Mouse (Mus musculus) retina, postnatal 1 day (tissue): Measurements from ENCODE around the gene Otud7a.

Experiments
- DNase-seq: peaks from one replicate; pipeline ENCODE4 v3.0.0-alpha.2; 2012

Otud7a gene

DNA sequence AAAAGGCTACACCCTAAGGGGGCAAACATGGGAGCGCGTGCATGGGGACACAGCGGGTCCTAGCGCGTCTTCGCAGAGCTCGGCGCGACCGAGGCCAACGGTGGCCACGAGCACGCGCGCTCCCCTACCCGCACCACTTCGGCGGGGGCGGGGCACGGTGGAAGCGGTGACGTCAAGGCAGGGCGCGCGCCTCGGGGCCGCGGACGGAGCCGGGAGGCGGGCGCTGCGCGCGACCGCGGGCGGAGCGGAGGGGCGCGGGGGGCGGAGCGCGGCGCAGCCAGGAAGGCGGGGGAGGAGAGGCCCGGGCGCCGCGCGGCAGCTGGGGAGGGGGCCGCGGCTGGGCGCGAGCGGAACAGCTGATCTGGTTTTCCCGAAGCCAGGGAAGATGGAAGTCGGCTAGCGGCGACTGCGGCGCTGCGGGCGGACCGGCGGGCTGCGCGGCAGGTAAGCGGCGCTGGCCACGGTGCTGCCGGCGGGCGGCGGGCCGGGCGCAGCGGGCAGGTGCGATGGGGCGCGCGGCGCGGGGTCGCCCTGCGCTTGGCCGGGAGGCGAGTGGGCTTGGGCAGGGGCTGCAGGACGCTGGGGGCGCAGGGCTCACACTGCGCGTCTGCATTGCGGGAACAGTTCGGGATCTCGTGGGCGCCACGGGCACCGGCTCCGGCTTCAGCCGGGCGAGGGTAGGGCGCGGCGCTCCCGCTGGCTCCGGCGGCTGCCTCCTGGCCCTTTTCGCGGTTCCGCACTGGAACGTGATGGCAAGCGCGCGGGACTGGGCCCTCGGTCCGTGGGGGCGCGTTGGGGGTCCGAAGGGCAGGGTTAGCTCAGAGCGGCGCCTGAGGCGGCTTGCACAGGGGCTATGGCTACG lies at the start of gene Otud7a:
Gene Otud7a (plus strand): TSS at position 268 of the 862 bp plus-strand sequence.
- peak; percentile 92 for DNase-seq

DNA sequence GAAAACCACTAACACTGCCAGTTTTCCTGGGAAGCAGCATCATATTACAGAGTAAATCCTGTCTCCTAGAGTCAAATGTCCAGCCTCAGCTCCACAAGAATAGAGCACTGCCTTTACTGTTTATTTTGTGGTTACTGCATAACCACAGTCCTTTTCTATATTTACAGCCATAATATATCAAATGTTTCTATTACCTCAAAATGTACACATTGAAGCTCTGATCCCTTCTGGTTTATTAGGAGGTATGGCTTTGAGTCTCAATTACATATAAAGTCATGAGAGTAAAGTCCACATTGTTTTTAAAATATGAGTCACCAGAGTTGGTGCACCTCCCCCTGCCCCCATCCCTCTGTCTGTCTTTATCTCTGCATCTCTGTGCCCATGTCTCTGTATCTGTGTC lies 38.6 kb upstream of the Otud7a start:
- no peak for DNase-seq

DNA sequence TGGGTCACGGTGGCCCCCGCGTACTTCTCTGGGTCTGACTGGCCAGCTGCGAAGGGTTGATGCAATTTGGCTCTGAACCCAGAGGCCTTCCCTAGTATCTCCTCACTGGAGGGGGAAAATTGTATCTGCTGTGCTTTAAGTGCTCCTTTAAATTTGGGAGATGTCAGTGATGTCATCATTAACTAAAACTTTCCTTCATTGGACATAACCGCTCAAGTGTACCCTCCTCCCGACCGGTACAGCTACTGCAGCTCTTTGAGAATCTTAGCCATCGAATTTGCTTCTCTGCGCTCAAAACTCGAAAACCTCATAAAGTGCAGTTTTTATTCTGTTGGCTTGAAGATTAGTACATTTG lies 772 bp downstream of the Otud7a start:
- DNase-seq, result no peak

DNA sequence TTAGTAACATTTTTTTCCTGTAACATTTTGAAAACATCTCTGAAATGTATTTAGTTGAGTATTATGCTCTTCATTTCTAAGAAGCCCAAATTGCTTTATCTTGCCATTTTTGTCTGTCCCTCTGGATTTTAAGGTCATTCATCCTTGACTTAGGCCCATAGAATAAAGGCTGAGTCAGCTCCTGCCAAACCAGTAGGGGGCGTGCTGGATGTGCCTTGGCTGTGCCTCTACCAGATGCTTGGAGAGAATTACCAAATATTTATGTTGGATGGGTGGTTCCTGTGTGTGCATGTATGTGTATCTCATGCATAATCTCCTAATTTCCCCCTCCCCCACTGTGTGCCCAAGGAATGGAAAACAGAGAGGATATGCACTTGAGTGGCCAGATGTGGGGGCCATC lies 2.4 kb downstream of the Otud7a start:
- no peak for DNase-seq

GRCm38 (mm10) chr7:63455228-63455627 lies 10.7 kb downstream of the Otud7a start:
- DNase-seq, result no peak

DNA sequence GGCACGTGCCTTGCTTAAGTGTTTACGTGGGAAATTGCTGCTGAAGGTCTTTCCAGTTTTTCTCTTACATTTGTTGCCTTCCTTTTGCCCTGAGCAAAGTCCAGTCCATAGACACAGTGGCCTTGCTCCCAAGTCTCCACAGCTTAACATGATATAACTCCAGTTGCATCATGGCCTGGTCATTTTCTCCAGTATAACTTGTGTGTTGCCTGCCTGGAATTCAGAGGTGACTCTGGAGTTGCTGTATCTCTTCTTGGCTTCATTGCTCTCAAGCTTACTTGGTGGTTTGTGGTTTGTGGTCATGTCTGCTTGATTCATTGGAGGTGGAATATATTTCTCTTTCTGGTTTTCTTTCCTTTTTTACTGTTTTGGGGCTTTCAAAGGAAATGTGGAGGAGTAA lies 17.7 kb downstream of the Otud7a start:
- no peak for DNase-seq

GRCm38 (mm10) chr7:63462684-63463083 lies 18.1 kb downstream of the Otud7a start:
- DNase-seq, result peak; percentile 30

GRCm38 (mm10) chr7:63466729-63467128 lies 22.2 kb downstream of the Otud7a start:
- DNase-seq, result no peak

DNA sequence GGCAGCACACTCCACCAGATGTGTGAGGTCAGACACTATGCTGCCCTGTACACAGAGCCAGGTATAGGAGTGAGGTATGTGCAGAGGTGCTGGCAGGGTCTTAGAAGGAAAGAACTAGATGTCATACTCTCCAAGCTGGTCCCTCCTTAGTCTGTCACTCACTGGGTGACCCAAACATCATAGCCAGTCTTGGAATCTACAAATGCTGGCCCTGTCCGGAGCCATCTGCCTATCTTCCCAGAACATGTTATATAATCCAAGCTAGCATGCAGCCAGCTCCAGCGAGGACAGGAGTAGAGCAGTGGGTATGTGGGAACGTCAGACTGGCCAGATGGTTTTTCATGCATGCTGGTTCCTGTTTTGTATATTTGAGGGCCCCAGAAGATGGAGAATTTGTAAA lies 23.7 kb downstream of the Otud7a start:
- DNase-seq, result no peak

GRCm38 (mm10) chr7:63483091-63483490 lies 38.5 kb downstream of the Otud7a start:
- DNase-seq, result no peak

- no peak for DNase-seq
These were observed 52.5 kb downstream of the Otud7a start for GRCm38 (mm10) chr7:63497051-63497547.

DNA sequence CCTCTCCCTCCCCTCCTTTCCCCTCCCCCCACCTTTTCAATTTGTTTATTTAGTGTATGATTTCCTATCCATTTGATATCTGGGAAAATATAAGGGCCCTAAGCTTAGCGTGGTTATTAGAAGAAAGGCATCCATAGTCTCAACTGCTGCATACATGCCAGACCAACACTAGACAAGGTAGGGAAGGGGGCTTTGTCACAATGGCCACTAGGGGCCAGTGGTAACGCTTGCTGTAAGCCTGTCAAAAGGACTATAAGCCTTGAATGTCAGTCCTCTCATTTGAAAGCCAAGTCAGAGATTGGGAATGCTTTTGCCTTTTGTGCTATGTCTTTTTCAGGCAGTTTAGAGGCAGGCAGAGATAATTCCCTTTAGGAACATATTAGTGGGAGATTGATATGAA lies 59.7 kb downstream of the Otud7a start:
- peak; percentile 50 for DNase-seq

- DNase-seq, result no peak
These were observed 63.5 kb downstream of the Otud7a start for GRCm38 (mm10) chr7:63508079-63508478.

GRCm38 (mm10) chr7:63509825-63510224 lies 65.3 kb downstream of the Otud7a start:
- DNase-seq, result peak; percentile 36

- no peak for DNase-seq
These were observed 66.9 kb downstream of the Otud7a start for GRCm38 (mm10) chr7:63511458-63511857.

GRCm38 (mm10) chr7:63512561-63512960 lies 68.0 kb downstream of the Otud7a start:
- no peak for DNase-seq

DNA sequence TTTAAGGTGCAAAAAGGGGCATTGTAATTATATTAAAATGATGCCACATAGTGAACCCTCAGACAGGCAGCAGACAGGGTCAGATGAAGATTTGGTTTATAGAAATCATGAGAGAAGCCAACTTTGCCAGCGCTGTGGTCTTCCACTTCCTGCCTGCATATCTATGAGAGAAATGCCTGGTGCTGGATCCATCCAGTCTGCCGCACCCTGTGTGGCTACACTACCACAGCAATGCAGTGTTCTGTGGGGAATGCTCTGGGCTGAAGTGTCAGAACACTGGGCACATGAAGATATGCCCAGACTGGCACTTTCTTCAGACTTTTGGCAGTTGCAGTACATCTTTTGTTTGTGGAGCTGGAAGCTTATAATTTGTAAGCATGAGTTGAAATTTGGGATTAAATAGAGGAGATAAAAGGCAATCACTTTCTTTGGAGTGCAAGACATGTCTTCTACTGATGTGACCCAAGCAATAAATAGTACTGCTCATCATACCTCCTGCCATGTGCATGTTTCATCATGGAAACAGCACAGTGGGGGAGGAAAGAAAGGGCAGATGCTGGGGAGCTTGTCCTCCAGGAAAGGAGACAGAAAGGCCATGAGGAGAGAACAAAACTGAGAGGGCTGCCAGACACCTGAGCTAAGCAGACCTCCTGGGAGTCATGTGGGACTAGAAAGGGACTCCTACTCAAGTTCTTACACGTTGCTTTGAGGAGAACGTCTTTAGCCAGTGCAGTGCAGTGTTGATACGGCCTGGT lies 71.8 kb downstream of the Otud7a start:
- DNase-seq, result no peak

- no peak for DNase-seq
These were observed 75.7 kb downstream of the Otud7a start for GRCm38 (mm10) chr7:63520299-63520698.

GRCm38 (mm10) chr7:63522403-63522802 lies 77.9 kb downstream of the Otud7a start:
- no peak for DNase-seq

GRCm38 (mm10) chr7:63523051-63523450 lies 78.5 kb downstream of the Otud7a start:
- DNase-seq, result no peak

DNA sequence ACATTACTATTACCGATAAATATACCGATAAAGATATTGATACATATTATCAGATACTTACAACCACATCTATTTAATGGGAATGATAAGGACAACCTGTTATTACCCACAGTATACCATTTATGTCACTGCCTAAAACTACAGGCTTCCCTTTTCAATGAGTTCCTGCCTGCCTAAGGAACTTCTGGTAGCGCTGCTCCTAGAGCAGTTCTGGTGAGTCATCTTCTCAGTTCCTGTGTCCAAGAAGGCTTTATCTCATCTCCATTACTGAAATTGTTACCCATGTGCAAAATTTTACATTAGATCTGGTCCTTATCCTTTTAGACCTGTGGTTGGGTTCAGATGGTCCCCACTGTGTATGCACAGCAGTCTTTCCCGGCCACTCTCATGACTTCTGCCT lies 95.7 kb downstream of the Otud7a start:
- no peak for DNase-seq

DNA sequence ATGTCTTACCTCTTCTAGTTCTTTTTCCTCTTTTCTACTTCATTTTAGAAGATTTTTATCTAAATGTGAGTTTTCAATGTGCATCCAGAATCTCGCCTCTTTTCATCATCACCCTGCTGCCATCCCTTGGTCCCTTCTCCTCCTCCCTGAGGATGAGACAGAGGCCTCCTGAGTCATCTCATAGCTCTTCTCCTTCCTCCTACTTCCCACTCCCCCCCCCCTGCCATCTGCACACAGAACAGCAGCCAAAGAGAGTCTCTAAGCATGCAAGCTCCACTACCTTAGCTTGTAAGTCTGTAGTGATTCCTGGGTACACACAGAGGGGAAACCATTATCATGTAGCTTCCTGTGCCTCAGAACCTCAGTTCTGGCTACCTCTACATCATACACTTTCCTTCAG lies 109.9 kb downstream of the Otud7a start:
- no peak for DNase-seq

- DNase-seq, result peak; percentile 8
These were observed 111.8 kb downstream of the Otud7a start for GRCm38 (mm10) chr7:63556324-63556723.

GRCm38 (mm10) chr7:63558918-63559317 lies 114.4 kb downstream of the Otud7a start:
- no peak for DNase-seq
